Mouse (Mus musculus): Measurements from ENCODE around the gene Faah. TPM values are rescaled to one million over a fixed set of nuclear protein-coding genes. Genes with fewer than 3 reads are reported as not detected.

Faah gene
- polyA plus RNA-seq, 1 experiment: not detected

DNA sequence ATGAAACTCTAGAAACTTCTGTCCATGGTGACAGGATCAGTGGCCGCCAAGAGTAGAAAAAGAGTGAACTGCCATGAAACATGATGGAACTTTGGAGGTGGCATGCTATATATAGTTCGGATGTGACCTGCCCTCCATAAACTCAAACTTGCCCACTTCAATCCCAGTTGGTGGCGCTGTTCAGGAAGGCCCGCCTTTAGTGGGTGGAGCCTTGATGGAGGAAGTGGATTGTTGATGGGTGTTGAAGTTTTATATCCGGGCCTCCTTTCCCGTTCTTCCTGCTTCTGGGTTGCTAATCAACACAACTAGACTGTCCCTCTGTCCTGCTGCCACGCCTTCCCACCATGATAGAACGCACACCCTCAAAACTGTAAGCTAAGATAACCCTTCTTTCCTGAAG lies 32.8 kb downstream of the Faah start:
- Histone ChIP-seq H3K4me1 (ENCODE audit: control insufficient read depth, insufficient read depth, low read length) (no peaks in the 10 kb centered on the region), H3K27ac (ENCODE audit: insufficient read depth, low read length) (no peak overlapping the region), H3K4me3 (ENCODE audit: insufficient read depth, low read length) (no peak overlapping the region)
- TF ChIP-seq POLR2A (IDR thresholded peaks at IDR 0.05; ENCODE audit: low read depth, low read length) (no peak), CTCF (IDR thresholded peaks at IDR 0.05; ENCODE audit: borderline replicate concordance, insufficient read depth, low read length) (no peak)

DNA sequence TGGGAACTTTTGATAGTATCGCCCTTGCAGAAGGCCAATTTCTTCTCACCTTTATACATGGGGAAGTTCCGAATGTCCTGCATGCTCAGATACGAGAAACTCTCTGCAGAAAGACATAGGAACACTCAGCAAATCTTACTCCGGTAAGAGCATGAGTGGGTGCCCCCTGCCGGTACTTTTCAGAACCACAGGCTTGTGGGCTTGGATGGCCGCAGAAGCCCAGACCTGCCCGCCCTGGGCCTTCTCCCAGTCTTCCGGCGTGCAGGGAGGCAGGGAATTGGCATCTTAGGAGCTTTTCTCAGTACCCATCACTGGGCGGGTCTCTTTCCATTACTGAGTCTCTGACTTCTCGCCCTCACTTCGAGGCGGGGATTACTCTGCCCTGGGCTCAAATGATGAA lies 33.6 kb downstream of the Faah start:
- Histone ChIP-seq H3K27ac (ENCODE audit: insufficient read depth, low read length) (no peak overlapping the region), H3K4me1 (ENCODE audit: control insufficient read depth, insufficient read depth, low read length) (no peaks in the 10 kb centered on the region), H3K4me3 (ENCODE audit: insufficient read depth, low read length) (no peak overlapping the region)
- TF ChIP-seq POLR2A (IDR thresholded peaks at IDR 0.05; ENCODE audit: low read depth, low read length): no peak
- no peak for TF ChIP-seq CTCF (IDR thresholded peaks at IDR 0.05; ENCODE audit: borderline replicate concordance, insufficient read depth, low read length)

DNA sequence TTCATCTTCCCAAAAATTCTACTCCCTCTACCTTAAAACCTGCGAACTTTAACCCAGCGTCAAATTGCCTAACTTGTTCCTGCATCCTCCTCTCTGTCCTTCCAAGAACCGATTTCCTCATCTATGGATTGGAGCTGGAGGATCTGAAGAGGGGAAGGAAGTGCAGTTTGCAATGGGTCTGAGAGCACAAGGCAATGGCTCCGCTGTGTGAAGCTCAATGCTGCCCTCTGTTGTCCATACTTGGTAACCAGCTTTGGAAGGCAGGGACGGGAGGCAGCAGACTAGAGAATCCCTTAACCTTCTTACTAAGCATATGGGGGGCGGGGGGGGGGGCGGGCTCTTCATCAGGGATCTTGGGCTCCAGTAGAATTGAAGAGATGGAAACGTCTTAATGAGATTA lies 37.0 kb downstream of the Faah start:
- Histone ChIP-seq H3K27ac (ENCODE audit: insufficient read depth, low read length) (no peak overlapping the region), H3K4me1 (ENCODE audit: control insufficient read depth, insufficient read depth, low read length) (no peaks in the 10 kb centered on the region), H3K4me3 (ENCODE audit: insufficient read depth, low read length) (no peak overlapping the region)
- TF ChIP-seq POLR2A (IDR thresholded peaks at IDR 0.05; ENCODE audit: low read depth, low read length) (no peak), CTCF (IDR thresholded peaks at IDR 0.05; ENCODE audit: borderline replicate concordance, insufficient read depth, low read length) (peak; percentile 98)

DNA sequence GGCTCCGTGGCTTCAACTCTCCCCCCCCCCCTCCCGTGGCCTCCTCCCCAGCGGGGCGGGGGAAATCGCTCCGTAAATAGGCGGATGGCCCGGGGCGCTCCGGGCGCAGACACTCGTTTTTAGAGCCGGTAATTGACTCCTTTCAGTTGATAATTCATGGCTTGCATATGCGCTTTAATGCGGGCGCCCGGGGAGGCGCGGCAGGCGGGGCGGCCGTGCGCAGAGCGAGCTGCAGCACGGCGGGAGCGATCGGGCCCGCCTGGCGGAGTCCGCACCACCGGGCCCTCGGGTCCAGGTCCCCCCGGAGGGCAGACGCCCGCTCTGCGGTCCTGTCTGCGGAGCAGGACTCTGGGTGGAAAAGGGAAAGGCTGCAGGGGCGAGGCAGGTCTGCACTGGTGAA lies 38.3 kb downstream of the Faah start:
- Histone ChIP-seq H3K4me3 (ENCODE audit: insufficient read depth, low read length) (no peak overlapping the region), H3K4me1 (ENCODE audit: control insufficient read depth, insufficient read depth, low read length) (no peaks in the 10 kb centered on the region)
- TF ChIP-seq CTCF (IDR thresholded peaks at IDR 0.05; ENCODE audit: borderline replicate concordance, insufficient read depth, low read length) (no peak), POLR2A (IDR thresholded peaks at IDR 0.05; ENCODE audit: low read depth, low read length) (no peak)

DNA sequence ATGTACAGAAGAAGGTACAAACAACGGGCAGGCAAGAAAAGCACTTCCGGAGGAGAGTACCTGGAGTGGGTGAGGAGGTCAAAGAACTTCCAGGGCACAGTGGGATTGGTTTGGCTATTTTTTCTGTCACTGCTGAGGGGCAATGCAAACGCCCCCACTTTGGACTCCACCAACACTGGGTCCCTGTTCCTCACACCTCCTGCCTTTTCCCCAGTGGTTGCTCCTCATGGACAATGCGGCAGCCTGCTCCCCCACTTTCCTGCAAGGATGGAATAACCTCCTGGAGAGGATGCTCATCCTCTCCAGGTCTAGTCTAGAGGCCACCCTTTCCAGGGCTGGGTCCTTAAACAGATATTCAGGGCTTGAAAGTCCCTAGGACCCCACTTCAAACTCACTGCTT lies 38.8 kb downstream of the Faah start:
- Histone ChIP-seq H3K4me1 (ENCODE audit: control insufficient read depth, insufficient read depth, low read length) (no peaks in the 10 kb centered on the region), H3K4me3 (ENCODE audit: insufficient read depth, low read length) (no peak overlapping the region), H3K27ac (ENCODE audit: insufficient read depth, low read length) (no peak overlapping the region)
- no peak for TF ChIP-seq CTCF (IDR thresholded peaks at IDR 0.05; ENCODE audit: borderline replicate concordance, insufficient read depth, low read length)

More for the DNA sequence above, 38.3 kb downstream of the Faah start:
- no peak overlapping the region for H3K27ac ChIP-seq (ENCODE audit: insufficient read depth, low read length)

DNA sequence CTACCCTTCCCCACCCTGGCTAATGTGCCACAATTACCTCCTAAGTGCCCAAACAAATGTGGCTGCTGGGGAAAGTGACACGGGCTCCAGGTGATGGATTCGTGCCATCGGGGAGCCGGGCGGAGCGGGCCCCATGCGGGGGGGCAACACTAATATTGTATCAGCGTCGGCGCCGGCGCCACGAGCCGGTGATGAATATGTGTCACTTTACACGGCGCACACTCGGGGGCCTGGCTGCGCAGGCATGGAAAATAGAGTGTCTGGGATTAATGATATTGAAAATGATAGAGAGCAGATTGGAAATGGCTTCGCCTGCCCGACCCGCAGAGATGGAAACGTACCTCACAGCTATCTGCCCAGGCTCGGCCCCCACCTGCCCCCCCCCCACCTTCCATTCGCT lies 45.2 kb downstream of the Faah start:
- TF ChIP-seq CTCF (IDR thresholded peaks at IDR 0.05; ENCODE audit: borderline replicate concordance, insufficient read depth, low read length) (no peak), POLR2A (IDR thresholded peaks at IDR 0.05; ENCODE audit: low read depth, low read length) (no peak)
- Histone ChIP-seq H3K4me1 (ENCODE audit: control insufficient read depth, insufficient read depth, low read length) (no peaks in the 10 kb centered on the region), H3K27ac (ENCODE audit: insufficient read depth, low read length) (no peak overlapping the region), H3K4me3 (ENCODE audit: insufficient read depth, low read length) (no peak overlapping the region)

DNA sequence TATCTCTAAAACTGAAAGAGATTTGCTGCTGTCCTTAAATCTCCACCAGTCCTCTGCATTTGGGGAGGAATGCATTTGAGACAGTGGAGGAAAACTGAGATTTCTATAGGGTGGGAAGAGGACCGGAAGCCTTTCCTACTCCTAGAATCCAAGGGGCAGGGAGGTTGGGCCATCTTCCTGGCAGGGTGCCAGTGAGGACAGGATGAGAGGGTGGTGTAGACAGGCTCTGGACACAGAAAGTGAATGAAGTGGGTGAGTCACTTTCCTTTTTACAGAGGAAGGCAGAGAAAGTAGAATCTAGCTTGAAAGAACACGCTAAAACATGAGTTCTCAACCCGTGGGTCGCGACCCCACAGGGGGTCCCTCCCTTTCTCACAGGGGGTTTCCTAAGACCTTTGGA lies 53.3 kb downstream of the Faah start:
- TF ChIP-seq CTCF (IDR thresholded peaks at IDR 0.05; ENCODE audit: borderline replicate concordance, insufficient read depth, low read length) (no peak), POLR2A (IDR thresholded peaks at IDR 0.05; ENCODE audit: low read depth, low read length) (no peak)
- Histone ChIP-seq H3K4me1 (ENCODE audit: control insufficient read depth, insufficient read depth, low read length) (0 out of 2 replicates have a peak, but pooled peaks cover 2% of the 10 kb centered on the region), H3K4me3 (ENCODE audit: insufficient read depth, low read length) (no peak overlapping the region), H3K27ac (ENCODE audit: insufficient read depth, low read length) (no peak overlapping the region)

DNA sequence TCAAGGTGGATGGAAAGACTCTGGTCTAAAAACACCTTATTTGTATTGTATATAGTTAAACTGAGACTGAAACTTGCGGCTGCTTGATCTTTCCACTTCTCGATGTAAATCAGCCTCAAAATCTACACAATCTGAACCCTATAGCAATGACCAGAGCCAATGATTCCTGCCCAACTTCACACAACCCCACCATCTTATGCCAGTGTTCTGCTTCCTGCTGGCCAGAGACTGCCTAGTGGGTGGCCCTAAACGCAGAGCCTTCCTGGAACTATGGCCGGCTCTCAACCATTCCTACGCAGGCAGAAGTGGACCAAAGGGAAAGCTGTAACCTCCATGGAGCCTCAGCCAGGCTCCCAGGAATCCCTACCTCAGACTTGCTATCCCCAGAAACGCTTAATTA lies 54.0 kb downstream of the Faah start:
- TF ChIP-seq POLR2A (IDR thresholded peaks at IDR 0.05; ENCODE audit: low read depth, low read length) (no peak), CTCF (IDR thresholded peaks at IDR 0.05; ENCODE audit: borderline replicate concordance, insufficient read depth, low read length) (no peak)
- no peak overlapping the region for H3K4me3 ChIP-seq (ENCODE audit: insufficient read depth, low read length)
- H3K27ac ChIP-seq (ENCODE audit: insufficient read depth, low read length): no peak overlapping the region
- H3K4me1 ChIP-seq (ENCODE audit: control insufficient read depth, insufficient read depth, low read length): 0 out of 2 replicates have a peak, but pooled peaks cover 2% of the 10 kb centered on the region

DNA sequence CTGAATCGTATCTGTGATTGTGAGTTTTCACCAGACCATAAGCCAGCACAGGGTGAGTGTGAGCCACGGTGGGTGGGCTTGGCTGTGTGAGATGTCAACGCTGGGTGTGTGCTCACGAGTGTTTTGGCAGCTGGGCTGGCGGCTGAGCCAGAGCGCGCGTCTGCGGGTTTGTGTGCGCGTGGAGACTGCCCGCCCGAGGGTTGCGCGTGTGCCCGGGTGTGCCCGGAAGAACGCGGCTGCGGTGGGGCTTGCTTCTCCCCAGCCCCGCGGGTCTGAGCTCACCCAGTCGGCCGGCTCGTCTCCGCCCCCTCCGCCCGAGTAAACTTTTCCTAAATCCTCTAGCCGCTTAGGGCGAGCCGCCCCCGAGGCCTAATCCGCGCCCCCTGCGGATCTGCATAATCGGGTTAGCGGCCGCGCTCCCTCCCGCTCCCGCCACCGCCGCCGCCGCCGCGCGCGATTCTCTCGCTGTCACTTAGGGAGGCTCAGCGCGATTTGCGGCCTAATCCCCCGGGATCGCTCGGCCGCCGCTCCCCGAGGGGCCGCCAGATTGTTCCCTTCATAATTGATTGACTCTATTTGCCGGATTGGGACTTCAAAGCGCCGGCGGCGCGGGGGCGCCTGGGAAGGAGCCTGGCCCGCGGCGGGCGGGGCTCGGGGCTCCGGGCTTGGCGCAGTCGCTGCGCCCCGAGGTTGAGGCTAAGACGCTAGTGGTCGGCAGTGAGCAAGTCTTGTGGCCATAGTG lies 54.9 kb downstream of the Faah start:
- H3K4me1 ChIP-seq (ENCODE audit: control insufficient read depth, insufficient read depth, low read length): 0 out of 2 replicates have a peak, but pooled peaks cover 2% of the 10 kb centered on the region
- peak overlapping the region; percentile 43 for H3K4me3 ChIP-seq (ENCODE audit: insufficient read depth, low read length)
- TF ChIP-seq CTCF (IDR thresholded peaks at IDR 0.05; ENCODE audit: borderline replicate concordance, insufficient read depth, low read length) (no peak), POLR2A (IDR thresholded peaks at IDR 0.05; ENCODE audit: low read depth, low read length) (no peak)
- H3K27ac ChIP-seq (ENCODE audit: insufficient read depth, low read length): no peak overlapping the region

DNA sequence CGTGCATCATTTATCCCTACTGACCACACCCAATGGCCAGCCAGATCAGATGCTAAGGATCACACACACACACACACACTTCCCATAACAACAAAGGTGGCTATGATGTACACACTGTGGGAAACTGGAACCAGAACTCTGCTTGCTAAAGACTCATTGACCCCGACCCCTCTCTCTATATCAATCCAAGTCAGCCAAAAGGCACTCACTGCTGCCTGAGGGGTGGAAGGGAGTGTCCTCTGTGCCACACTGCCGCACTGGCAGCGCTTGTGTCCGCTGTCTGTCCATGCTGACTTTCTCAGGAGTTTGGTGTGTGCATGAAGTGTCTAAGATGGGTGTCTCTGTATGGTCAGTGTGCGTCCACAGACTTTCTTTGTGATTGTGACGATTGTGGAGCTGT lies 55.7 kb downstream of the Faah start:
- H3K4me3 ChIP-seq (ENCODE audit: insufficient read depth, low read length): no peak overlapping the region
- 0 out of 2 replicates have a peak, but pooled peaks cover 2% of the 10 kb centered on the region for H3K4me1 ChIP-seq (ENCODE audit: control insufficient read depth, insufficient read depth, low read length)
- TF ChIP-seq CTCF (IDR thresholded peaks at IDR 0.05; ENCODE audit: borderline replicate concordance, insufficient read depth, low read length) (no peak), POLR2A (IDR thresholded peaks at IDR 0.05; ENCODE audit: low read depth, low read length) (no peak)
- H3K27ac ChIP-seq (ENCODE audit: insufficient read depth, low read length): no peak overlapping the region

Data from embryonic fibroblast, embryonic 13.5 days (primary cell).